Mouse (Mus musculus) urinary bladder, postnatal 4 days (tissue): Measurements from ENCODE around the gene Sprtn.

Experiments used
- DNase-seq, 2 experiments: peaks; one replicate each; pipeline ENCODE4 v3.0.0; 2021 to 2022; ENCODE audit warnings: low spot score in 2 of 2

Sprtn gene

DNA sequence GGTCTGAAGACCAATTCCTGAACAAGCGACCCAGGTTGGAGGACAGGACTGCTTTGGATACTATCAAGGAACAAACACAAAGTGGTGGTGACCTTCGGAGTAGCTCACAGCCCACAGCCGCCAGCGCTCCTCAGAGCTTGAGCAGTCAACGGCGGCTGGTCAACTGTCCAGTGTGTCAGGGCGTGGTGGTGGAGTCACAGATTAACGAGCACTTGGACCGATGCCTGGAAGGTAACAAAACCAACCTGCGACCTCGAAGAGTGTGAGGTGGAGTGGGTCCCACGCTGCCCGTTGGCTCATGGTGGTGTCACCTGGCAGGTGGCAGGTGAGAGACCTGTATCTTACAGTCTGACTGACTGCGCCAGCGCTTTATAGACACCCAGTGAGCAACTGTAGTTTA lies 5.5 kb downstream of the Sprtn start:
- no peak for DNase-seq

GRCm38 (mm10) chr8:124905482-124905881 lies 7.8 kb downstream of the Sprtn start:
- DNase-seq: no peak

DNA sequence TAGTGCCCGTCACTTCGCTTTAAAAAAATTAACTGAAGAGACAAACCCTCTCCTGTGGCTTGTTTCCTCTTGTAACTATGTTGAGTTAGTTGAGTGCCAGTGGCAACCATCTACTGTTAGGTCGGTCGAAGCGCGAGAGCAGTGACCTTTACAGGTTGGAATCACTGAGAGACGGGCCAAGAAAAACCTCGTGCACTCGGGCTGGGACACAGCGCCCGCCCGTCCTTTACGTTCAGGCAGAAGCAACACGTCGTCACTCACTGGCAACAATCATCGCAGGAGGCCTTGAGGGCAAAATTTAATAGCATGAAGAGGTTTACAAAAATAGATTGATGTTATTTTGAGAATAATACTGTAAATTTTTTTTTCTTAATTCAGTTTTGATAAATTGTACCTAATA lies 12.2 kb downstream of the Sprtn start:
- DNase-seq: no peak

DNA sequence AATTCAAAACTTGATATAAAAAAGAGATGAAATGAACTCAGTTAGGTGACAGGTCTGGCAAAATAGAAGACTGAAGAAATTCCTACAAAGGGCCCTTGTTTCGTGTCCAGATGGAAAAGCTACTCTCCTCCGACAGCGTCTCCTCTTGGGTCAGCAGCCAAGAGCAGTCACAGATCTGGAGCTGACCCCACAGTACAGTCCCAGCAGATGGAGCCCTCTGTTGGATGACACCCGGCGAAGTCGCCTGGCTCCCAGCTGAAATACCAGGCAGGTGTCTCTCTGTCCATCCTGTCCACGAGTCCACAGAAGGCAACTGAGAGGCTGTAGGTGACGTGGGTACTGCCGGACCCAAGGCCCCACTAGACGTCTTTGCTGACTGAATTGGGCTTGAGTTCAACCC lies 12.7 kb downstream of the Sprtn start:
- no peak for DNase-seq

GRCm38 (mm10) chr8:124911938-124912872 lies 14.5 kb downstream of the Sprtn start:
- no peak for DNase-seq

- no peak for DNase-seq
These were observed 16.4 kb downstream of the Sprtn start for GRCm38 (mm10) chr8:124914061-124914460.

DNA sequence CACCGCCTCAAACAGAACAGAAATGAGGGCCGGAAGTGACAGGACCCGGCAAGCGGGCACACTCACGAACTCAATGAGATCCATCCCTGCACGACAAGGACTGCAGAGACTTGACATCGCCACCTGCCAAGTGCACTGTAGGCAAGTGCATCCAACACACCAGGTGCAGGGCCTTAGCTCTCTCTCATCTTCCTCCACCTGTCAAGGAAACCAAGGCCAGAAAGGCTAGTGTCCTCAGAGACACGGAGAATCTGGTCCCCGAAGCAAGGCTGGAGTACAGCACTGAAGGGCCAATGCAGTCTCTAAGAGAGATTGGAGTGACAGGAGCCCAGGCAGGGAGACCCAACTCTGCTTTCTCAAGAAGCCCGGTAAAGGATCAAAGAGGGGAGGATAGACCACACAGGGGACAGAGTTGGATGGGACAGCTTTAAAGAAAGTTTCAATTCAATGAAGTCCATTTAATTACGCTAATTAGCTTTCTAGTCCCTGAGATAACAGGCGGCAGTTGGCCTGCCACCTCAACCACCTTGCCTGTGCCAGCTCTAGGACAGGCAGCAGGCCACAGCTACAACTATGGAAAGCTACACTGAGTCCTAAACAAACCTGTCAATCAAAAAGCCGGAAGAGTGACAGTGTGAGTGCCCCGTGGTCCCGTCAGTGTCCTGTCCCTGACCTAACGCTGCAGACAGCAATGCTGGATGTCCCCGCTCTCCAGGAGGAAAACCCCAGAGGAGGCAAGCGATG lies 20.2 kb downstream of the Sprtn start:
- DNase-seq: no peak

DNA sequence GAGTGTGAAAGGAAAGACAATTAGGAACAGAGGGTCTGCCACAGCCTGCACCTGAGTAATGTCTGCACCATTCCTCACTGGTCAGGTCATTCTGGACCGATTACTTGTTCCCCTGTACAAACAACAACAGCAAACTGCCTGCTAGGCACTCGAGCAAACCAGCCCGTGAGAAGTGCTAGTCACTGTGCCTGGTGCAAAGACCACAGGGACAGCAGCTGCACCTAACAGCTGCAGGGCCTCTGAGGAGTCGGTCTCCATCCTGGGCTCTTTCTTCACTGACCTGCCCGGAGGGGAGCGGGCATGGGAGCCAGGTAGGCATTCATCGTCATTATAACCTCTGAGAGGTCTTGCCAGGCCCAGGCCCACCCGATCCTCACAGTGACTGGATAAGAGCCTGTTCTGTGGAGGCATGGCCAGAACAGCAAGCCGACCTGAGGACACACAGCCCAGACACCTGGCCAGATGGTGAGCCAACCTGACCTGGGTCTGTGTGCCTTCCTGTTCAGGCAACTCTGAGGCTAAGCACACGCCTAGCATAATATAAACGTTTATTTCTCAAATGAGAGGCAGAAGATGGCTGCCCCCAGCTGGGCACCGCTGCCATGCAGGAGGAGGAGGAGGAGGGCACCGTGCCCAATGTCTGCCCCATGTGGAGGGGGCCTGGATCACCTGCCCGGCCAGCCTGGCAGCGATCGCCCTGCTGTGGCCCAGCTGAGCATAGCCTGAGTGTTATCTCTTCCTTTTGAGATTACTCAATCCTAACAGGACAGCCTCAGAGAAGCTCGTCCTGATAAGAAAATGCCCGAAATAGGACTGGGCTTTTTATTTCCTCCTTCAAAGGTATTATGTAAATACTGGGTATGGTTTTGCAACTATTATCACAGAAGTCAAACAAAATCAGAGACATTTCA lies 23.9 kb downstream of the Sprtn start:
- no peak for DNase-seq

GRCm38 (mm10) chr8:124922490-124923089 lies 24.9 kb downstream of the Sprtn start:
- DNase-seq: no peak

DNA sequence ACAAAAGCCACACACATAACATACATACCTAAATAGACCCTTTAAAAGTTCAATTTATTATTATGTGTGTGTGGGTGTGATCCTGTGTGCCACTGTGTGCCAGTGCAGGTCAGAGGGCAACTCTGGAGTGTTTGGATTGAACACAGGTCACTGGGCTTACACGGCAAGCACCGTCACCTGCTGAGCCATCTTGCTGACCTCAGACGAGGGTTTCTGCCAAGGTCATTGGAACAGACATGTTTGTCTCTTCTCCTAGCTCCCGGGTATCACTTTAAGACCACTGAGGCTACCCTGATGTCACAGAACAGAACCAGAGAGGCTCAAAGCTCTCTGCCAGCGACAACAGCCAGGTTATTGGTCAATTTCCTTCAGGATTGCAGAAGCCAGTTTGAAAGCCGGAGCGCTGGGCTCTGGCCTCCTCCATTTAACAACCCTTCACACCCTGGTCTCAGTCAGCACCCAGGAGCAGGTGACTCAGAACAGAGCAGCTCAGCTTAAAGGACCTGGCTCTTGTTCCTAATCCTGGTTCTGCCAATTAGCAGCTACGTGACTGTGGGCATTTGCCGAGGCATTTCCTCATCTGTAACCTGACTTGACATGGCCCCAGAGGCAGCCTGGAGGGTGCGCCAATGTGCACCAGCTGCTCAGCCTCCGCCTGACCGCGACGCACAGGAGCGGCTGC lies 26.4 kb downstream of the Sprtn start:
- DNase-seq: no peak

GRCm38 (mm10) chr8:124925544-124926266 lies 28.0 kb downstream of the Sprtn start:
- DNase-seq: no peak

DNA sequence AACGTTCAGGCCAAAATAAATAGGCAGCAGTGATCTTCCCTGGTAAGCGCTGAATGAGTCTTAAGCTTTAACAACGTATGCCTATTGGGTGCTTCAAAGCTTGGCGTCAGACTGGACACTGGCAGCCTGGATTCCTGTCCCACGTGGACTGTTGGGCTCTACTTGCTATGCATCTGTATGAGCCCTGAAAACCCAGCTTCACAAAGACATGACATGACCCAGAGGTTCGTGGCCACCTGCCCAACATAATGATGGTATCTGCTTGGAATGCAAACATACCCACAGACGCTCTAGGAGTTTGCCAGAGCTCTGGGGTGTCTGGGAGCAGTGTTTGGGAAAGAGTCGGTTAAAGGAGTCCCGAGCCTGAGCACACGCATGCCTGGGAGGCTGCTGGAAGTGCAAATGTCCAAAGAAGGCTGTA lies 28.7 kb downstream of the Sprtn start:
- DNase-seq: peak; percentile 69 to 71

DNA sequence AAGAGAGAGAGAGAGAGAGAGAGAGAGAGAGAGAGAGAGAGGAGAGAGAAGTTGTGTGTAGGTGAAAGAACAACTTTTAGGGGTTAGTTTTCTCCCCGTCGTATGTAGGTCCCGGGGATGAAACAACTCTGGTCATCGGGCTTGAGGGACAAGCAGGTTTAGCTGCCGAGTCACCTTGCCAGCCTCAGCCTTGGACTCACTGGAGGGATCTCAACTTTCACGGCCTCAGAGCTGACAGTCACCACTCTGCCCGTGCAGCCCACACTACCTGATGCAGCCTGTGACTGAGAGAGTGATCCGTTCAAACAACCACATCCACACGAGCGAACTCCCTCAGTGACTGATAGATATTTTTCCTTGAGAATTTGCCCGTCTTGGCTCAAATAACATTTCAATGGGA lies 31.3 kb downstream of the Sprtn start:
- no peak for DNase-seq

- DNase-seq: no peak
These were observed 32.4 kb downstream of the Sprtn start for GRCm38 (mm10) chr8:124930086-124930485.

DNA sequence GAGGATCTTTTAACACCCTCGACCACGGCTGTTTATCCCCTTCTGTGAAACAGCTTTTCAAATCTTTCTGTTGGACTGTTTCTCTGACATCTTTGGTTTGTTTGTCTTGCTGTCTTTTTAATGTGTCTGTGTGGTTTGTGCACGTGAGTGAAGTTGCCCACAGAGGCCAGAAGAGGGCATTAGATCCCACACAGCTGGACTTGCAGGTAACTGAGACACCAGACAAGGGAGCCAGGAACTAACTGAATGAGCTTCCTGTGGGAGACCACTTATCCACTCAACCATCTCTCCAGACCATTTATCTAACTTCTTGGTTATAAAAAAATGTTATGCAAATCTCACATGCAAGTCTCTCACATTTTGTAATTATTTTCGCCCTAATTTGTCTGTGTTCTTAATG lies 33.0 kb downstream of the Sprtn start:
- no peak for DNase-seq

- DNase-seq: no peak
These were observed 34.7 kb downstream of the Sprtn start for GRCm38 (mm10) chr8:124932435-124932834.

DNA sequence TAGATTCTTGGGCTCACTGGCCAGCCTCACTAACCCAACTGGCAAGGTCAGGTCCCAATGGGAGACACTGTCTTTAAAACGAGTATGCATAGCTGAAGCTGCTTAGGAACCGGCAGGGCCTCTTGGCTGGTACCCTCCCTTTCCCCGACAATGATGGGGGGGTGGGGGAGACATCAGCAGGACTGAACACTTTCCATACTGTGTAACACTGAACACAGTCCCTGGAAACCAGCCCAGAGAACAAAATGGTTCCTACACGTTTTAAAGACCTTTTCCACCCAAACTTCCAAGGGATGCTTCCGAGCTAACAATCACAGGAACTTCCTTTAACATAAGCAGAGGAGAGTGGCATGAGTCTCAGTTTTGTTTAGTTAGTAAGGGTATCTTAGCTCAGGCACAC lies 37.4 kb downstream of the Sprtn start:
- DNase-seq: no peak

- no peak for DNase-seq
These were observed 39.0 kb downstream of the Sprtn start for GRCm38 (mm10) chr8:124936699-124937098.

GRCm38 (mm10) chr8:124937293-124937692 lies 39.6 kb downstream of the Sprtn start:
- DNase-seq: no peak

DNA sequence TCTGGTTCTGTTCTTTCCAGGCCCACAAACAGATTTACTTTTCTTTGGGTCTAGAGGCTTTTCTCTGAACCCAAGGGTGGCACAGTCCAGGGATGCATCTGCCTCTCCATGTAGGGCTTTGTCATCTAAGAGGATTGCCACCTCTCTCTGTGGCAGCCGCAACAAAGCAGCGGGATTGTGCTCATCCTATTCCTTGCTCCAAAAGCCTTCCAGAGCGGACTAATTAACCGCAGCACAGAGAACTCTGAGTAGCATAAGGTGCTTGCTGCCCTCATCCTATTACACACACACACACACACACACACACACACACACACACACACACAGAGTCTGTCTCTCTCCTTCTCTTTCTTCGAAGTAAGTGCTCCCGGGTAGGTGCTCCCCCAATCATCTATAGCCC lies 46.1 kb downstream of the Sprtn start:
- no peak for DNase-seq
